Mouse (Mus musculus): ENCODE results near the gene Atp6v0d1. TPM values are rescaled to one million over a fixed set of nuclear protein-coding genes. Genes with fewer than 3 reads are reported as not detected.

Atp6v0d1 gene
- polyA plus RNA-seq, 1 experiment = 65.1 TPM

- H3K4me3 ChIP-seq (ENCODE audit: insufficient read depth, low read depth, low read length) = no peak overlapping the region
- no peak overlapping the region for H3K27ac ChIP-seq (replicated peaks; ENCODE audit: low read depth, low read length)
- H3K4me1 ChIP-seq (ENCODE audit: control insufficient read depth, insufficient read depth, insufficient read length, low read length) = peaks cover 4% of the 10 kb centered on the region; the same call in 1 of the 2 replicates
Observed at GRCm38 (mm10) chr8:105536546-105536945, 29.3 kb downstream of the Atp6v0d1 start.

- Histone ChIP-seq H3K4me3 (ENCODE audit: insufficient read depth, low read depth, low read length) (no peak overlapping the region), H3K27ac (replicated peaks; ENCODE audit: low read depth, low read length) (0 out of 2 replicates have a peak overlapping the region, but pooled peaks have one; percentile 2), H3K4me1 (ENCODE audit: control insufficient read depth, insufficient read depth, insufficient read length, low read length) (peaks cover 4% of the 10 kb centered on the region; the same call in 1 of the 2 replicates)
Observed at GRCm38 (mm10) chr8:105533892-105534329, 31.9 kb downstream of the Atp6v0d1 start.

DNA sequence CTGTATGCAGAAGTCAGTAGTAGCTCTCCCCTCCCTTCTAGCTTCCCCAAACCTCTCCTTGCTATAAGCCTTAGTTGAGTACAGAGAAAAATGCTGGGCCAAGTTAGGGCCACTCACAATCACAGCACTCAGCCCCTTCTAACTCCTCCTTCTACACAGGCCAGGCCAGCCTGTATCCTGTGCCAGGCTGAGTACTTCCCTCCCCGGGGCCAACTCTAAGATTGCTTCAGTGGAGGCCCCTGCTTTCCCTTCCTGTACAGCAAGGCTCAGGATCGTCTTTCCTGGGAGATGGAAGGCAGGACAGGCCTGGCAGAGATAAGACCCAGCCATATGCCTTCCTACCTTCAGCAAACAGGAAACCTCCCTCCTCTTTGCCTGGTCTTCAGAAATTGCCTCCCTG, 32.4 kb downstream of the Atp6v0d1 start:
- H3K4me1 ChIP-seq (ENCODE audit: control insufficient read depth, insufficient read depth, insufficient read length, low read length) = peaks cover 4% of the 10 kb centered on the region; the same call in 1 of the 2 replicates
- H3K27ac ChIP-seq (replicated peaks; ENCODE audit: low read depth, low read length) = 0 out of 2 replicates have a peak overlapping the region, but pooled peaks have one; percentile 2
- H3K4me3 ChIP-seq (ENCODE audit: insufficient read depth, low read depth, low read length) = no peak overlapping the region

DNA sequence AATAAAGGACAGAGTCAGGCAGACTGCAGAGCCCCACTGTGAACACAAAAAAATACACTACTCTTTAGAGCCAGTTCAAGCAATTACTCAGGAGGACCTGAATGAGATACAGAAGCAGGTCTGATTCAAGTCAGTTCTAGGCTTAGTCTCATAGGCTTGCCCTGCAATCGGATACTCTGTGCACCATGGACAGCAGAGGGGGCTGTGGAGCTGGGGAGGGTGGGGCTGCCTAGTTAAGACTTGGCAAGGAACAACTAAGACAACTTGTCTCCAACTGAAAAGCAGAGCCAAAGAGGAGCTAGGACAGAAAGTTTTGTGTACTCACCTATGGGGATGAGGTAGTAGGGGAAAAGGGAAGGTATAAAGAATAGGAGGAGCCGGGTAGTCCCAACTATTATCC, 34.1 kb downstream of the Atp6v0d1 start:
- no peak overlapping the region for H3K27ac ChIP-seq (replicated peaks; ENCODE audit: low read depth, low read length)
- peaks cover 4% of the 10 kb centered on the region; the same call in 1 of the 2 replicates for H3K4me1 ChIP-seq (ENCODE audit: control insufficient read depth, insufficient read depth, insufficient read length, low read length)
- H3K4me3 ChIP-seq (ENCODE audit: insufficient read depth, low read depth, low read length) = no peak overlapping the region

DNA sequence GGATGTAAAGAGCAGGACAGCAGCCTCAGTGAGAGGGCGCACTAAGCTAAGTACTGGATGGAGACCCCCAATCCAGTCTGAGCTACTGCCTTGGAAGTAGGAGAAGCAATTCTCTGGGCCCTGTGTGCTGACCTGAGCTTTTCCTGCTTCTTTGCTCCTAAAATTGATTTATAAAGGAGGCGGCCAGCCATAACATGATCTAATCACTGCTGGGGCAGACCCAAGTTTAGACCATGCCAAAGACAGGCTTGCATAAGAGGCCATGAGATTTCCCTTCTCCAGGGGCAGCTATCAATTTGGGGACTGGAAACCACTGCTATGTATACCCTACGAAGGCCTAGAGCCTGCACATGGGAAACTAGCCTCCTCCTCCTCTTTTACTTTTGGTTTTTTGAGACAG, 36.6 kb downstream of the Atp6v0d1 start:
- no peak overlapping the region for H3K27ac ChIP-seq (replicated peaks; ENCODE audit: low read depth, low read length)
- H3K4me3 ChIP-seq (ENCODE audit: insufficient read depth, low read depth, low read length) = no peak overlapping the region
- peaks cover 4% of the 10 kb centered on the region; the same call in 1 of the 2 replicates for H3K4me1 ChIP-seq (ENCODE audit: control insufficient read depth, insufficient read depth, insufficient read length, low read length)

GRCm38 (mm10) chr8:105528206-105528605, 37.6 kb downstream of the Atp6v0d1 start:
- H3K27ac ChIP-seq (replicated peaks; ENCODE audit: low read depth, low read length) = no peak overlapping the region

DNA sequence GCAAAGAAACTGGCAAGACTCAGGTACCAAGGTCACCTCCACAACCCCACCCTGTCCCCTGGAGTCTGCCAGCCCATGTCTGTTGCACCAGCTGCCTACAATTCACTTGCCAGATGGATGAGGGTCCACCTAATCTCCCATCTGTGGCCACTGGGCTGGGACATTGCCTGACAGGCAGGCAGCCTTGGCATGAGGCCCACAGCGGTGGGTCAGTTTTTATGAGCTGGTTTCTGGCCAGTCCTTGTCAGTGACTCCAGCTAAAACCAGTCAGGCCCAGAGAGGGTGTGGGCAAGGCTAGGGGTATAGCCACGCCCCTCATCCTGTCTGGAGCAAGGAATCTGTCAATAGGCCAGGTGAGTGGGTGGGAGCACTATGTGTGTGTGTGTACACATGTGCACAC, 38.7 kb downstream of the Atp6v0d1 start:
- Histone ChIP-seq H3K4me3 (ENCODE audit: insufficient read depth, low read depth, low read length) (no peak overlapping the region), H3K4me1 (ENCODE audit: control insufficient read depth, insufficient read depth, insufficient read length, low read length) (no peaks in the 10 kb centered on the region), H3K27ac (replicated peaks; ENCODE audit: low read depth, low read length) (no peak overlapping the region)

More at GRCm38 (mm10) chr8:105528206-105528605, 37.6 kb downstream of the Atp6v0d1 start:
- Histone ChIP-seq H3K4me1 (ENCODE audit: control insufficient read depth, insufficient read depth, insufficient read length, low read length) (no peaks in the 10 kb centered on the region), H3K4me3 (ENCODE audit: insufficient read depth, low read depth, low read length) (no peak overlapping the region)

- no peak overlapping the region for H3K4me3 ChIP-seq (ENCODE audit: insufficient read depth, low read depth, low read length)
- H3K27ac ChIP-seq (replicated peaks; ENCODE audit: low read depth, low read length) = no peak overlapping the region
- H3K4me1 ChIP-seq (ENCODE audit: control insufficient read depth, insufficient read depth, insufficient read length, low read length) = peaks cover 5% of the 10 kb centered on the region; the same call in 1 of the 2 replicates
Observed at GRCm38 (mm10) chr8:105522890-105523289, 43.0 kb downstream of the Atp6v0d1 start.

GRCm38 (mm10) chr8:105521995-105522769, 43.7 kb downstream of the Atp6v0d1 start:
- Histone ChIP-seq H3K4me1 (ENCODE audit: control insufficient read depth, insufficient read depth, insufficient read length, low read length) (peaks cover 5% of the 10 kb centered on the region; the same call in 1 of the 2 replicates), H3K27ac (replicated peaks; ENCODE audit: low read depth, low read length) (no peak overlapping the region), H3K4me3 (ENCODE audit: insufficient read depth, low read depth, low read length) (no peak overlapping the region)

DNA sequence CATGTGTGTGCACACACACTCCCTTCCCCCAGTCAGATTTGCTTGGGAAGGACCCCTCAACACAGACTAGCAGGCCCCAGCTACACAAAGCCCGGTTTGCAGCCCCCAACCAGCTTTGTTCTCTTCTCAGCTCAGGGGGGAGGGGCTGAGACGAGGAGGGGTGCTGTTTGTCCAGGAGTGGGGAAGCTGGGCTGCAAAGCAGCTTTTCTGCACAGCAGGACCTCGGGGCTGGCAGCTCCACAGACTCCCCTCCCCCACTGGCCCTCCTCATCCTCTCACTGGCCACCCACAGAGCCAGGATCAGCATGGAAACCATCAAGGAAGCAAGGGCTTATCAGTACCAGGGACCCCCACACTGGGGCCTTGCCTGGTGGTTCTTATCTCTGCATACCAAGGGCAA, 44.8 kb downstream of the Atp6v0d1 start:
- no peak overlapping the region for H3K4me3 ChIP-seq (ENCODE audit: insufficient read depth, low read depth, low read length)
- H3K4me1 ChIP-seq (ENCODE audit: control insufficient read depth, insufficient read depth, insufficient read length, low read length) = peaks cover 8% of the 10 kb centered on the region; the same call in 1 of the 2 replicates
- no peak overlapping the region for H3K27ac ChIP-seq (replicated peaks; ENCODE audit: low read depth, low read length)

DNA sequence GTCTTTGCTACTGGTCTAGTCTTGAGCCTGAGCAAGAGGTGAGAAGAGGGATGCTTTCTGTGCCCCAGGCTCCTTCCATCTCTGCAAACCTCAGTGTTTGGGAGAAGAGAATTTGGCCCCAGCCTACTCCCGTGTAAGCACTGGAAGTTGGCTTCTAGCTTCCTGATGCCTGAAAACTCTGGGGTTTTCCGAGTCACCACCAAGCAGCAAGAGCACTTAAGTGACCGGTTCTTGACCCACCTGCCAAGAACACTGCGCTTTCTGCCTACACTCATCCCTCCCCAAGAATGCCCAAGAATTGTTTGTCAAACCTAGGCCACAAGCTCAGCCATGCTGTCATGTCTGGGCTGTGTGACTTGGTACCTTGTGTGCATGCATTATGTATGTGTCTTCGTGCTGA, 45.3 kb downstream of the Atp6v0d1 start:
- Histone ChIP-seq H3K4me1 (ENCODE audit: control insufficient read depth, insufficient read depth, insufficient read length, low read length) (peaks cover 8% of the 10 kb centered on the region; the same call in 1 of the 2 replicates), H3K27ac (replicated peaks; ENCODE audit: low read depth, low read length) (no peak overlapping the region), H3K4me3 (ENCODE audit: insufficient read depth, low read depth, low read length) (no peak overlapping the region)

GRCm38 (mm10) chr8:105519591-105519990, 46.3 kb downstream of the Atp6v0d1 start:
- Histone ChIP-seq H3K4me3 (ENCODE audit: insufficient read depth, low read depth, low read length) (no peak overlapping the region), H3K4me1 (ENCODE audit: control insufficient read depth, insufficient read depth, insufficient read length, low read length) (peaks cover 8% of the 10 kb centered on the region; the same call in 1 of the 2 replicates), H3K27ac (replicated peaks; ENCODE audit: low read depth, low read length) (no peak overlapping the region)

- Histone ChIP-seq H3K27ac (replicated peaks; ENCODE audit: low read depth, low read length) (no peak within 1 kb of the TSS), H3K4me1 (ENCODE audit: control insufficient read depth, insufficient read depth, insufficient read length, low read length) (peaks cover 8% of the 10 kb centered on the region; the same call in 1 of the 2 replicates), H3K4me3 (ENCODE audit: insufficient read depth, low read depth, low read length) (peak within 1 kb of the TSS; percentile 55)
Observed at GRCm38 (mm10) chr8:105518436-105519313, 47.2 kb downstream of the Atp6v0d1 start, which contains the start of gene Hsd11b2. Gene Hsd11b2, plus strand, starts transcription at chr8:105518755.

DNA sequence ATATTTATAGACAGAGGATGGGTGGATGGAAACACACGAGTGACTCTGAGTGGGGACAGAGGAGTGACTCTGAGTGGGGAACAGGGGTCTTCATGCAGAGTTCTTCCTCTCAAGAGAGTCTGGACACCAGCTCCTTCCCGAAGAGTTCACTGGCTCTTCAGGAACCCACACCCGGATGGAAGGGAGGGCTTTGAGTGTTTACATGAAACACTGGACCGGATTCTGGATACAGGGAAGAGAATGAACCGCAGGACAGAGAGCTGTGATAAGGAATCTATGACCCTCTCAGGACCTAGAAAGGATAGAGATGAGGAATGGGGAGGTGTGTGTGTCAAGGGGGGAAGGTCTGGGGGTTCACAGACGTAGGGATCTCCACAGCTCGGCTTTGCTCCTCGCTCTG, 48.5 kb downstream of the Atp6v0d1 start:
- no peak overlapping the region for H3K4me3 ChIP-seq (ENCODE audit: insufficient read depth, low read depth, low read length)
- H3K4me1 ChIP-seq (ENCODE audit: control insufficient read depth, insufficient read depth, insufficient read length, low read length) = peaks cover 8% of the 10 kb centered on the region; the same call in 1 of the 2 replicates
- H3K27ac ChIP-seq (replicated peaks; ENCODE audit: low read depth, low read length) = no peak overlapping the region

Data from brown adipose tissue, adult 24 weeks (tissue).